Mouse (Mus musculus): ENCODE data around the gene Scg3. TPM values are rescaled to one million over a fixed set of nuclear protein-coding genes. Genes with fewer than 3 reads are reported as not detected.
"Not testable (repeated sequence)": the region's sequence is repeated elsewhere in the genome, so short reads cannot be mapped to it uniquely, and the experiment has no call there.

The Scg3 gene
- polyA plus RNA-seq, 1 experiment from 2014 or later: 123 TPM

DNA sequence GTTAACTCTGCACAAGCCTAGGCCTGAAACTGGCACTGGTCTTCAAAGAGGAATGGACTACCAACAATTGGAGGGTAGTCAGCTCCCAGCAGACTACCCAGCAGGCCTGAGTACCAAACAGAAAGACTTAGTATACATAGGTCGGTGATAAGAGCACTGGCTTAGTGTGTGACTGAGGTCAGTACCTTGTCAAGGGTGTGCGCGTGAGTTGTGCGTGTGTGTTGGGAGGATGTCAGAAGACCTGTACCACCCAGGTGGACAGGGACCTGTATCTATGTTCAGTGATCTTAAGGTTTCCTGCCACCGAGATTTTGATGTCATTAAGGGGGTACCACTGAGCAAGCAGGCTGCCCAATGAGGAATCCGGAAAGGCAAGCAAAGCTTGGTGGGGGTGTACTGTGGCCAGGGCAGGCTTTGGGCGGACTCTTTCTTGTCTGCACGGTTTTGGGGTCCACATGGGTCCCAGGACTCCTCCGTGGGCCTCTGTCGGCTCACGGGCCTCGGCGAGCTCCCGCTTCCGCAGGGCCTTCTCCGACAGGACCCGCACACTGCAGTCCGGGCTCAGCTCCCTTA, 58.8 kb downstream of the Scg3 start:
- peak overlapping the region; percentile 75 for H3K4me3 ChIP-seq (replicated peaks)
- peaks cover 9% of the 10 kb centered on the region for H3K27me3 ChIP-seq
- H3K4me1 ChIP-seq (replicated peaks): peaks cover 6% of the 10 kb centered on the region
- ATAC-seq: peak; percentile 79; the same call in 1 of the 2 replicates
- peak overlapping the region; percentile 91 for H3K9ac ChIP-seq (replicated peaks)
- 16% methylated on average over 18 of the region's 18 CpGs for WGBS
- H3K36me3 ChIP-seq: no peaks in the 10 kb centered on the region
- H3K9me3 ChIP-seq: no peaks in the 10 kb centered on the region
- H3K27ac ChIP-seq: peak overlapping the region; percentile 95
- peak overlapping the region; percentile 79 for H3K4me2 ChIP-seq (replicated peaks)

DNA sequence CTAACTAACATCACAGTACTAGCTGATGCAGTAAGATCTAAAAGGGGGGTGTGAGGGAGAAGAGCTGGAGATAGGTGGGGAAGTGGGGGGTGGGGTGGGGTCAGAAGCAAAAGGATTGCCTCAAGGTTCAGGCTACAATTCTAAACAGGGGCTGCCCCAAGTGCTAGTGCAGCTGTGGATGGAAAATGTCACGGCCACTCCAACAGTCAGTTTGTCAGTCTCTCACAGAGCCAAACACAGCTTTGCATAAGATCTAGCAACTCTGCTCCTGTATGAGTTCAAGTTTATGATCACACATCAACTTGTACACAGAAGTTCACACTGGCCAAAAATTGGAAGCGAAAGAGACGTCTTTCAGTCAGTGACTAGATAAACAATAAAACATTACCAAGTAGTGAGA, 62.4 kb downstream of the Scg3 start:
- Histone ChIP-seq H3K4me1 (replicated peaks) (peaks cover 6% of the 10 kb centered on the region), H3K9me3 (no peaks in the 10 kb centered on the region), H3K27me3 (peaks cover 7% of the 10 kb centered on the region), H3K4me3 (replicated peaks) (no peak overlapping the region), H3K36me3 (no peaks in the 10 kb centered on the region), H3K27ac (no peak overlapping the region), H3K9ac (replicated peaks) (no peak overlapping the region), H3K4me2 (replicated peaks) (no peak overlapping the region)
- WGBS: 87% methylated on average over 3 of the region's 3 CpGs
- no peak for ATAC-seq

DNA sequence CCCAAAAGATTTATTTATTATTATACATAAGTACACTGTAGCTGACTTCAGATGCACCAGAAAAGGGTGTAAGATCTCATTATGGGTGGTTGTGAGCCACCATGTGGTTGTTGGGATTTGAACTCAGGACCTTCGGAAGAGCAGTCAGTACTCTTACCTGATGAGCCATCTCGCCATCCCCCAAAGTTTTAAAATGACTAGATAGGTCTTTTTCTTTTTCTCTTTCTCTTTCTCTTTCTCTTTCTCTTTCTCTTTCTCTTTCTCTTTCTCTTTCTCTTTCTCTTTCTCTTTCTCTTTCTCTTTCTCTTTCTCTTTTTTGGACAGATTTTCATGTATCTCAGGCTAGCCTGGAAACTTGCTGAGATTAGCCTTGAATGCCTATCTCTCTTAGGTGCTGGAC, 64.1 kb downstream of the Scg3 start:
- H3K27me3 ChIP-seq; H3K4me1 ChIP-seq (replicated peaks); ATAC-seq; H3K27ac ChIP-seq; H3K36me3 ChIP-seq; H3K4me3 ChIP-seq (replicated peaks); H3K9ac ChIP-seq (replicated peaks); H3K4me2 ChIP-seq (replicated peaks); H3K9me3 ChIP-seq: not testable (repeated sequence)
- WGBS: 94% methylated on average over 2 of the region's 2 CpGs

DNA sequence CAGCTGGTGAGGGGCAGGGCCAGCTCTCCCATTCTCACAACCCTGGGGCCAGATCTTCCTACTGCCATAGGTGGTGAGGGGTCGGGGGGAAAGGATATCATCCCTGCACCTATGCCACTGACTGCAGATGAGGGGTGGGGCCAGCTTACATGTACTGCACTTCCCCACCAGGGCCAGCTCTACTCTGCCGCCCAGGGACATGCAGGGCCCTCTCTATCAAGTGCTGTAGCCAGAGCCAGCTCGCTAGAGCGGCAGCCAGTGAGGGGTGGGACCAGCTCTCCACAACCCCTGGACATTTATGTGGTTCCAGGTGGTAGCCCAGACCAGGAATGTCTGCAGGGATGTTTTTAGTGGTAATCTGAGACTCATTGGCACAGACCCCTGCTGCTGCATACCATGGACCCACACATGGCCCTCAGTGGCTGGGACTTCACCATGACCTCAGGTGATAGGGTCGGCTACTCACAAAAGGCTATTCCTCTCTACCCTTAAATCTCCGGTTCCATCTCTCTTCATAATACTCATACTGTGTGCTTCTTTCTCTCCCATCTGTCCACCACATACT, 64.9 kb downstream of the Scg3 start:
- no peaks in the 10 kb centered on the region for H3K36me3 ChIP-seq
- no peaks in the 10 kb centered on the region for H3K9me3 ChIP-seq
- no peak overlapping the region for H3K9ac ChIP-seq (replicated peaks)
- H3K4me1 ChIP-seq (replicated peaks): no peaks in the 10 kb centered on the region
- 83% methylated on average over 6 of the region's 6 CpGs for WGBS
- H3K4me2 ChIP-seq (replicated peaks): no peak overlapping the region
- no peak overlapping the region for H3K27ac ChIP-seq
- ATAC-seq: 0 out of 2 replicates have a peak, but pooled peaks have one; percentile 48
- H3K27me3 ChIP-seq: peaks cover 4% of the 10 kb centered on the region
- no peak overlapping the region for H3K4me3 ChIP-seq (replicated peaks)

DNA sequence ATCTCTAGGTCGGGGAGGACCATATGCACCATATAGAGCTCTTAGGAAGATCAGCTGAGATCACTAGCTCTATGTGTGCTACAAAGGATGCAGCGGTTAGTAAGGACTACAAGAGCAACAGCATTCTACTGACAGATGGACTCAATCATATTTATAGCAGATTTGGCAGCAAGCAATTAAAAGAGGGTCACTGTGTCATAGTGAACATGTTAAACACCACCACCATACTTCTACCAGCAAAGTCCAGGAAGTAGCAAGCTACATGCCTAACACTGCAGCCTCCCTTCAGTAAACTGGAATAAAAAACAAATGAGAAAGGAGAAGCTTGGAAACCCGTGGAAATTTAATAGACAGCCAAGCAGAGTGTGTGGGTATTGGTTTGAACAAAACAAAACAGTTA, 67.3 kb downstream of the Scg3 start:
- 73% methylated on average over 3 of the region's 3 CpGs for WGBS
- Histone ChIP-seq H3K9me3 (no peaks in the 10 kb centered on the region), H3K36me3 (no peaks in the 10 kb centered on the region), H3K4me3 (replicated peaks) (no peak overlapping the region), H3K4me2 (replicated peaks) (no peak overlapping the region), H3K27ac (no peak overlapping the region), H3K27me3 (no peaks in the 10 kb centered on the region), H3K9ac (replicated peaks) (no peak overlapping the region), H3K4me1 (replicated peaks) (no peaks in the 10 kb centered on the region)
- no peak for ATAC-seq

DNA sequence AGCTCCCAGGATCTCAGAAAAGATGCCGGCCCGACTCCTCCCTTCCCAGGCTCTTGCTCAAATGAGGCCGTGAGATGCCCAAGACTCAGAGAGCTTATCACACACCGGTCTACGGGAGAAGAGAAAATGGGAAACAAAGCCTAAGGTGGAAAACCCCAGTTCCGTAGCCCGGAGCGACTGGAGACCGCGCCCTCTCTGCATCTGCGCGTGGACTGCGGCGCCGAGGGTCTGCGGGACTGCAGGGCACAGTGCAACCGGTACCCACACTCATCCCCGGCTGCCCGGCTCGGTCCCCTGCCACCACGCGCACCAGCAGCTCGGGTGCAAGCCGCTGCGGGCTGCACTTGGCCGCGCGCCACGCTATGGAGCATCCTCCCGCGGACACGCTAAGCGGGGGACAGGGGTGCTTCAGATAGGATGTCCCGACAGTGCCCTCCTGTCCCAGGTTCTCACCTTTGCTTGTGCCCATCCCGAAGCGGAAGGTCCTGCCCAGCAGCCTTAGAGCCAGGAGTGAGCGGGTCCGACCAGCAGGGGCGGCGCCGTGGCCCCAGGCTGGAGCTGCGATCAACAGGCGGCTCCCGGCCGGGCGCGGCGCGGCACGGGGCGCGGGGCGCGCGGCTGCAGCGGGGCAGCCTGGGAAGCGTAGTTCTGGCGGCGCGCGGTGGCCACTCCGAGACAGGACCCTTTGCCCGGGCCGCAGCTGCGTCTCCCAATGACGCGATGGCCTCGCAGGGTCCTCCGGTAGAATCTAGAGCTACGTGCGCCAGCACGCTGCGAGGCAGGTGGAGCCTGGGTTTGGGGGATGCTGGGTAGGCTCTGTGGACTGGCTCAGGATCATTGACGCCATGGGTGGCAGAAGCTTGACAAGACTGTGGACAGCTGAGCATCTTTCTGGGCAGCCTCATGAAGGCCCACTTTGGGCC, 73.0 kb downstream of the Scg3 start, which contains the start of gene Tmod2:
Tmod2 (minus strand) TSS at position 755 of the 923 bp plus-strand sequence.
- H3K9me3 ChIP-seq: no peaks in the 10 kb centered on the region
- H3K27me3 ChIP-seq: no peaks in the 10 kb centered on the region
- H3K4me2 ChIP-seq (replicated peaks): peak within 1 kb of the TSS; percentile 67
- H3K4me3 ChIP-seq (replicated peaks): peak within 1 kb of the TSS; percentile 92
- H3K27ac ChIP-seq: peak within 1 kb of the TSS; percentile 94
- under 1% methylated on average over 71 of the region's 74 CpGs for WGBS
- H3K4me1 ChIP-seq (replicated peaks): peaks cover 14% of the 10 kb centered on the region
- peak; percentile 94 for ATAC-seq
- peaks cover 3% of the 10 kb centered on the region; the same call in 1 of the 2 replicates for H3K36me3 ChIP-seq
- H3K9ac ChIP-seq (replicated peaks): peak within 1 kb of the TSS; percentile 86

DNA sequence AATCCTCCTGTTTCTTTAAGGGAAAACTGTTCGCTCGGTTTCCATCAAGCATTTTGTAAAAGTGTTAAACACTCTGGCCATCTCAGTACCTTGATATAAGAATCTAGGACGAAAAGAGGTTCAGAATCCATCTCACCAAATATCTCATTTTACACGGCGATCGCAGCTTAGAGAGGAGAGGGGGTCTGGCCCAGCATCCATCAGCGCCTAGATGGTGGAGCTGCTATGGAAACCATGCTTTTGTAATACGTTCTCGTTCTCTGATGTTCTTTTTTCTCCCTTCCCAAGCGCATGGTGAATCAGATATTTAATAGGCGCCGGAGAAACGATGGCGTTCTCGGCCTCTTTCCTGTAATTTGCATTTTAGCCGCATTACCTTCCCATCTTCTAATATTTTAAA, 73.9 kb downstream of the Scg3 start:
- peak overlapping the region; percentile 92 for H3K4me3 ChIP-seq (replicated peaks)
- H3K27me3 ChIP-seq: no peaks in the 10 kb centered on the region
- peak overlapping the region; percentile 67 for H3K4me2 ChIP-seq (replicated peaks)
- H3K36me3 ChIP-seq: peaks cover 9% of the 10 kb centered on the region
- no peak for ATAC-seq
- peak overlapping the region; percentile 86 for H3K9ac ChIP-seq (replicated peaks)
- 7% methylated on average over 16 of the region's 16 CpGs for WGBS
- H3K9me3 ChIP-seq: no peaks in the 10 kb centered on the region
- peak overlapping the region; percentile 94 for H3K27ac ChIP-seq
- peaks cover 14% of the 10 kb centered on the region for H3K4me1 ChIP-seq (replicated peaks)

DNA sequence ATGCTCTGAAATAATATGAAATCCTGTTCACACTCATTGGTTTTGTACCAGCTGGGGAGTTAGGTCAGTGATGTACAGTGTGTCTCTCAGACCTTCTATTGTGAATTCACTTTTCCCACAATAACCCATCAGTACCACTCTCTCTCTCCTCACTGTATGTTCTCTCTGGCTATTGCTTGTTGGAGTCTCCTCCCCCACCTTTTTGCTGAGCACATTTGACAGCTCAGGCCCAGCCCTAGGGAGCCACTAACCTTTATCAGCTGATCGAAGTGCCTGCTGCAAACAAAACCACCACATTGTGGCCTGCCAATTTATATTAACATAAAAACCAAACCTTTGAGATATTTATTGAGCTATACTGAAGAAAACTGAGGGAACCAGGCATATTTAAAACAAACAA, 74.4 kb downstream of the Scg3 start:
- Histone ChIP-seq H3K36me3 (peaks cover 13% of the 10 kb centered on the region), H3K4me3 (replicated peaks) (peak overlapping the region; percentile 92), H3K9ac (replicated peaks) (peak overlapping the region; percentile 86), H3K4me2 (replicated peaks) (peak overlapping the region; percentile 67), H3K9me3 (no peaks in the 10 kb centered on the region), H3K27me3 (no peaks in the 10 kb centered on the region), H3K27ac (peak overlapping the region; percentile 94), H3K4me1 (replicated peaks) (peaks cover 14% of the 10 kb centered on the region)
- WGBS: 33% methylated on average over 1 of the region's 1 CpGs
- ATAC-seq: peak; percentile 49

DNA sequence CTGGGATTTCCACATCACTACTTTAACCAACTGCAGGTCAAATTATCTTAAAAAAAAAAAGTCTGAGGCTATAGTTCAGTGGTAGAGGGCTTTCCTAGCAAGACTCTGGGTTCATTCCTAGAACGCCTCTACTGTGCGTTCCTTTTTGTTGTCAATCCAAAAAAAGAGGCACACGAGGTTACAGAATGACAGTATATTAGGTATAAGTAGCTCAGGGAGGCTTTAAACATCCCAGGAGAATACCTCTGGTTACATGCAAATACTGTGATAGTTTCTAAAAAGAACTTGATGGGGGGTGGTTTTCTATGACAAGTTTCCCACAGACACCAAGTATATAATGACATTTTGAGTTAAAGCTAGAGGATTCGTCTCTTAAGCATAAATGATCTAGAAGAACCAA, 76.4 kb downstream of the Scg3 start:
- Histone ChIP-seq H3K4me2 (replicated peaks) (no peak overlapping the region), H3K4me3 (replicated peaks) (no peak overlapping the region), H3K36me3 (peaks cover 20% of the 10 kb centered on the region), H3K27me3 (no peaks in the 10 kb centered on the region), H3K27ac (no peak overlapping the region), H3K4me1 (replicated peaks) (peaks cover 14% of the 10 kb centered on the region), H3K9ac (replicated peaks) (no peak overlapping the region), H3K9me3 (no peaks in the 10 kb centered on the region)
- ATAC-seq: no peak
- 91% methylated on average over 4 of the region's 4 CpGs for WGBS

DNA sequence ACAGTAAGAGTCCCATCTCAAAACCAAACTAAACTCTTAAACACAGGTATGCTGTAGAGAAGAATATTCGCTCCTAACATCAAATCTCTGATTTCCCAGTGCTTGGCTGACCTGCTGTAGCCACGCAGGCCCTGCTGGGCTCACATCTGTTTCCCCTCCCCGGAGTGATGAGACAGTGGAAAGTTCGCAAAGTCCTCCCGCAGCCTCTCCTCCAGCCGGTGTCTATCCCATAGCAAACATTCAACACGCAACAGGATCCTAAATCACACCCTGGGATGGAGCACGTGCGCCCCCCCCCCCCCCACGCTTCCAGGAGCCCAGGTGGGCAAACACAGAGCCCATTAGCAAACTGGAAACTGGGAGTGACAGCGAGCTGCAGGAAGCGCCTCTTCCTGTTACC, 82.3 kb downstream of the Scg3 start:
- Histone ChIP-seq H3K4me3 (replicated peaks) (no peak overlapping the region), H3K27ac (no peak overlapping the region), H3K4me1 (replicated peaks) (peaks cover 22% of the 10 kb centered on the region), H3K36me3 (peaks cover 27% of the 10 kb centered on the region), H3K9ac (replicated peaks) (no peak overlapping the region), H3K4me2 (replicated peaks) (no peak overlapping the region), H3K27me3 (no peaks in the 10 kb centered on the region), H3K9me3 (no peaks in the 10 kb centered on the region)
- 66% methylated on average over 12 of the region's 12 CpGs for WGBS
- no peak for ATAC-seq

DNA sequence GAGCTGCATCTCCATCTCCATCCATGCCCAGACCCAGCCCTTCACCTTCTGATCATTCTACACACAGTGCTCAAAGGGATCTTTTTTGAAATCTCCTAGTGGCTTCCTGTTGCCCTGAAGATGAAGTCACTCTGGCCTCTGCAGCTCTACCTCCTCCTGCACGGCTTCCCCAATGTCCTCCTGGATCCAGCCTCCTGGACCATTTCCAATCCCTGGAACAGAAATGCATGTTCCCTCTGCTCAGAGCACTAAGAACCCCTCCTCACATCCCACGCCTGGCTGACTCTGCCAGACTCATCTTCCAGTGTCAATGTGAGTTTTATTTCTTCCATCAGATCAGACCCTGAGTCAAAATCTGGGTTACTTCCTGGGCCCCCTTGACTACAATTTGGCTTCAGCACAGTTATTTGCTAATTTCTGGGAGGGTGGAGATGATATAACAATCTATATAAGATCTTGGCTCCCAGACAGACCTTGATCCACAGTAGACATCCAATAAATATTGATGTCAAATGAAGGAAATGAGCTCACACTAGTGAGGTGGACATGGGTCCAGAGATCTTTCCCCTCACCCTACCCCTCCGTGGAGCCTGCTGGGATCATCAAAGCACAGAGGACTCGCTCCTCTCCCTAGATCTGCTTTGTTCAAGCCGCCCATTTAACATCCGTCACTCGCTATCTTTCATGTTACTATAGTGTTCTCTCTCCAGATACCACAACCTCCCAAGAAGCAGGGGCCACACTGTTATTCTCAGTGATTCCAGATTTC, 83.5 kb downstream of the Scg3 start:
- H3K4me2 ChIP-seq (replicated peaks): no peak overlapping the region
- no peak overlapping the region for H3K9ac ChIP-seq (replicated peaks)
- no peak for ATAC-seq
- WGBS: 76% methylated on average over 7 of the region's 7 CpGs
- H3K27ac ChIP-seq: no peak overlapping the region
- H3K9me3 ChIP-seq: no peaks in the 10 kb centered on the region
- peaks cover 31% of the 10 kb centered on the region for H3K36me3 ChIP-seq
- H3K27me3 ChIP-seq: no peaks in the 10 kb centered on the region
- peaks cover 22% of the 10 kb centered on the region for H3K4me1 ChIP-seq (replicated peaks)
- no peak overlapping the region for H3K4me3 ChIP-seq (replicated peaks)
